Mouse (Mus musculus) layer of hippocampus, adult 2 months (tissue): Measurements from ENCODE around the gene Ccnd1. TPM values are rescaled to one million over a fixed set of nuclear protein-coding genes. Genes with fewer than 3 reads are reported as not detected.
A peak's percentile ranks its signal among the peaks of the same experiment; 100 is the strongest.

ENCODE experiments used
- DNase-seq, 2 experiments: peaks; one replicate each; pipeline ENCODE4 v3.0.0; 2022; ENCODE audit warnings: low spot score in 2 of 2
- H3K27ac ChIP-seq: fragments of 200-600 bp; 2 replicates; pipeline ENCODE4 v1.8.1; 2022
- H3K4me3 ChIP-seq: fragments of 200-600 bp; 2 replicates; pipeline ENCODE4 v1.8.1; 2022; ENCODE audit warnings: mild to moderate bottlenecking
- CTCF ChIP-seq: fragments of 200-600 bp; conservative IDR thresholded peaks from 2 replicates; pipeline ENCODE4 v1.8.1; 2022; ENCODE audit warnings: antibody characterized with exemption, mild to moderate bottlenecking, moderate library complexity
- total RNA-seq, 2 experiments: library from RNA; stranded (reverse); gene quantifications; 2 replicates each; pipeline ENCODE4 v1.2.3; 2021

The Ccnd1 gene
- total RNA-seq, 2 experiments from 2014 or later = 43.7 to 48.3 TPM

DNA sequence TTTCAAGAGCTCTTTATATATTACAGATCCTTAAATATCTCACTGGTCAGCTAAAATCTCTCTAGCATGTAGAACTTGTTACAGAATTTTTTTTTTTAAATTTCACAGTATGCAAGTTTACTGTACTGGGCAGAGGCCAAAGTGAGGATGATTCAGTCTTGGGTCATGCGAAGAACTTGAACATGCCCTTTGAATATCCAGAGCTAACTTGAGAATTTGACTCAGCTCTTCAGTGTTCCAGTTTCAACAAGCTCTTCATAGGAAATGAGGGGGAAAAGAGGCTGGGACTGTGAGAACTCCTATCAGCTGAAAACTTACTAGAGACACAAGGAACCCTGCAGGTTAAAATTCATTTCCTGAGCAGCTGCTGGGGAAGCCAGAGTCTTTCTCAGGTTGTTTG lies 24.2 kb upstream of the Ccnd1 start:
- DNase-seq = no peak
- Histone ChIP-seq H3K27ac (no peak overlapping the region), H3K4me3 (no peak overlapping the region)
- no peak for TF ChIP-seq CTCF

DNA sequence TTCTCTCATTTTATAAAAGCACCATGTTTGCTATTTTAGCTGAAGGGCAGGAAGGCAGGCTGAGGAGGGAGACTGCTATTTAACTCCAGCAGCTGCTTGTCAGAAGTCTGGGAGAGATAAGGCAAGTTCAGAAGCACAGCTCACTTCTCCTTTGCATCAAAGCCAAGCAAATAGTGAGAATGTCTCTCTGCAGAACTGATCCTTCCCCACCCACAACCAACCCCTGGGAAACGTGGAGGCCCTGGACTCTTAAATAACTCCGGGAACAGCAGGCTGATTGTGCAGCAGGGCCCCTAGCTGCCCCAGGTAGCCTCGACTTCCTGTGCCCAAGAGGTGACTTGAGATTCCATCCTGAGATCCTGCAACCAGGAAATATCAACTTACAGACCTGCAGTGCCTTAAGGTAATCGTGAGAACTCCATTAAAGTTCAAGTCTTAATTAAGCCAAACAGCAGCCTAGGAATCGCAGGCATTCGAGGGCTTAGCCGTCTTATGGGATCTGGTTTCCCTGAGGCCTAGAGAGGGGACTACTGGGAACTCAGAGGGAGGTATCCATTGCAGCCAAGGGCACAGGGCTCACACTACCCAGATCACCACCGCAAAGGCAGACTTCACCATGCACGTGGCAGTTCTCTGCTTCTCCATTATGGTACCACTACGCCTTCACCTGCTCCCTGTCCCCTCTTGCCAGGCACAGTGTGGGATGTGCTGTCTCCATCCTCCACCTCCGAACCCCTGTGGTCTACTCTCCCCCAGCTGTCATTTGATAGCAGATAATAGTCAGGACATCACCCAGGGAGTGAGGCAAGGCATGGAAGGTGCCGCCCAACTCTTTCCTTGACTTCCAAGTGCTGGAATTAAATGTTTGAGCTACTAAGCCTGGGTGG lies 19.0 kb upstream of the Ccnd1 start:
- no peak overlapping the region for H3K27ac ChIP-seq
- no peak for DNase-seq
- no peak overlapping the region for H3K4me3 ChIP-seq
- no peak for TF ChIP-seq CTCF

DNA sequence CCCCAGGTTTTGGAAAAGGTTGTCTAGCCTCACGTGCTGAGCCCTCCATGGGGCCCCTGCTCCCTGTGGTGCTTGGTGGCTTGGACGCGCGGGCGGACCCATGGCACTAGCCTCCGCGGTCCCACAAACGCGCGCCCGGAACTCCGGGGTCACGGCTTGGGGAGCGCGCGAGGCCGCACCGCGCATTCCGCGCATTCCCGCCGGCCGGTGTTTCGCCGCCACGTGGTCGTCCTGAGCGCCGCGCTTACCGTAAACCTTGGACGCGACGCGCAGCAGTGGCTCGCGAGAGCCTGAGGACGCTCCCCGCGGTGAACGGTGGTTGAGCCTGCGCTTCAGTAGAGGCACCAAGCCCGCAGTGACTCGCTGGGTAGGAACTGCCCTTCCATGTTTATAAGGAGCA lies 3.5 kb upstream of the Ccnd1 start:
- peak; percentile 42 to 58 for DNase-seq
- H3K4me3 ChIP-seq = peak overlapping the region; percentile 63
- H3K27ac ChIP-seq = no peak overlapping the region
- peak; percentile 58 for TF ChIP-seq CTCF

GRCm38 (mm10) chr7:144942744-144943135 lies 3.0 kb upstream of the Ccnd1 start:
- no peak for DNase-seq
- Histone ChIP-seq H3K27ac (no peak overlapping the region), H3K4me3 (peak overlapping the region; percentile 63)
- TF ChIP-seq CTCF = no peak

- no peak overlapping the region for H3K27ac ChIP-seq
- no peak for TF ChIP-seq CTCF
These were observed 2.5 kb upstream of the Ccnd1 start for GRCm38 (mm10) chr7:144942071-144942743.

GRCm38 (mm10) chr7:144941242-144941831 lies 1.6 kb upstream of the Ccnd1 start:
- H3K4me3 ChIP-seq = peak overlapping the region; percentile 54
- TF ChIP-seq CTCF = no peak
- peak; percentile 56 to 74 for DNase-seq
- peak overlapping the region; percentile 64 for H3K27ac ChIP-seq

More at GRCm38 (mm10) chr7:144942071-144942743, 2.5 kb upstream of the Ccnd1 start:
- peak overlapping the region; percentile 63 for H3K4me3 ChIP-seq
- no peak for DNase-seq

DNA sequence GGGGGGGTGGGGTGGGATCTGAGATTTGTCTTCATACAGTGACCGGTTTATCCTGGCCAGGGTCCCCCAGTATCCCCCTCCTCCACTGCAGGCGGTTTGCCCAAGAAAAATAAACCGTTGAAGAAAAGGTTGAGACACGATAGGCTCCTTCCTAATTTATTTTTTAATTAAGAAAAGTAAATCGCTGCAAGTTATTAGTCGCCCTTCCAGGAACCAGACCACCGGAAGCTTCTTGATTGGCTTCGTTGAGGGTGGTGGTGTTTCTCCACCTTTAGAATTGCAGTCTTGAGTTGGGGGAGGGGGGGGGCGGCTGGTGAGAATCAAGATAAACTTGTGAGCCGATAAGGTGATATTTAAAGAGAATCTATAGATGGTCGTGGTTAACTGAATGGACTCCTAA lies 860 bp upstream of the Ccnd1 start:
- Histone ChIP-seq H3K27ac (no peak overlapping the region), H3K4me3 (peak overlapping the region; percentile 41)
- no peak for TF ChIP-seq CTCF
- no peak for DNase-seq

- DNase-seq = no peak
- H3K4me3 ChIP-seq = peak overlapping the region; percentile 41
- 0 out of 2 replicates have a peak overlapping the region, but pooled peaks have one; percentile 51 for H3K27ac ChIP-seq
- TF ChIP-seq CTCF = no peak
These were observed 362 bp upstream of the Ccnd1 start for GRCm38 (mm10) chr7:144940003-144940571.

DNA sequence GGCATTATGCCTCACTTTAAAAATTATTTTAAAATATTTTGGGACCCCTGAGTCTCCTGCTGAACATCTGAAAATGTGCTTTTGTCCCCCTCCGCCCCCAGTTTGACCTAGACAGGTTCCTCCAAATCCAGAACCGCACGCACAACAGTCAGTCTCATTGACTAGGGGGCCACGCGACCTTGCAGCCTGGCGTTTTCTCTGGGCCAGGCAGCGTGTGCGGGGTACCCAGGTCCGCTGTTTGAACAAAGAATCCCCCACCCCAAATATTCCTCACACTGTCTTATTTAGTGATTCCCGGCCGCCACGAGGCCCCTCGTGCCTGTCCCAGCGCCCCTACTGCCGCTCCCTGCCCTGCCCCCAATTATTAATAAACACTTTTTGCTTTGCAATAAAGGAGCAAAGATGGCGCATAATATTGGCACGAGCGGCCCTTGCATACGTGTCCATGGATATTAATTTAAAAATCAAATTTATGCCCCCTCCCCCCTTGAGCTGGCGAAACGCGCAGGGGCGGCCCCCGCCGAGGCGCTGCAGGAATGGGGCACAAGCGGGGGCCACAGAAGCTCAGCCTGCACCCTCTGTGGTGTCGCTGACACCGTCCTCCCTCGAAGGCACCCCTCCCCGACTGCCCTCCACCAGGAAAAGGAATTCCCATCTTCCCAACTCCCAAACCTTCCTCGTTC lies 923 bp downstream of the Ccnd1 start:
- H3K27ac ChIP-seq = peak overlapping the region; percentile 88
- no peak for TF ChIP-seq CTCF
- DNase-seq = no peak
- H3K4me3 ChIP-seq = peak overlapping the region; percentile 65

DNA sequence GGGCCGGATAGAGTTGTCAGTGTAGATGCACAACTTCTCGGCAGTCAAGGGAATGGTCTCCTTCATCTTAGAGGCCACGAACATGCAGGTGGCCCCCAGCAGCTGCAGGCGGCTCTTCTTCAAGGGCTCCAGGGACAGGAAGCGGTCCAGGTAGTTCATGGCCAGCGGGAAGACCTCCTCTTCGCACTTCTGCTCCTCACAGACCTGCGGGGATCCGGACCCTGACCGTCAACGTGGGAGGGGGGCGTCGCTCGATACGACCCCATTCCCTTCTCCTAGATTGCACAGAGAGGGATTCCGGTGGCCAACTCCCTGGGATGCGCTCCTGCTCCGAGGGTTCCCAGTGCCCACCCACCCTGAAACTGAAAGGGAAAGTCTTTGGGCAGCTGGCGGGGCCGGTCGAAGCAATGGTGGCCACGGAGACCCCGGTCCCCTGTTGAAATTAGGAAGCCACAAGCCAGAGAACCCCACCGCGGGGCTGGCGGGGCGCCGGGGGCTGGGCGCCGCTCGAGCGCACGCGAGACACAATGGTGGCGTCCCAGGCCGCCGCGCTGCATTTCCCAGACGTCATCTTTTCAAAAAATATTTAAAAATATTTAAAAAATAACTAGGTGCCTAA lies 1.7 kb downstream of the Ccnd1 start:
- no peak for TF ChIP-seq CTCF
- Histone ChIP-seq H3K4me3 (peak overlapping the region; percentile 65), H3K27ac (peak overlapping the region; percentile 88)
- DNase-seq = no peak

GRCm38 (mm10) chr7:144937490-144937889 lies 2.2 kb downstream of the Ccnd1 start:
- TF ChIP-seq CTCF = peak; percentile 98
- Histone ChIP-seq H3K27ac (peak overlapping the region; percentile 88), H3K4me3 (peak overlapping the region; percentile 65)
- DNase-seq = peak; percentile 84 to 95
